Mouse (Mus musculus) embryonic fibroblast, embryonic 13.5 days (primary cell): Measurements from ENCODE around the gene Itga4. TPM values are rescaled to one million over a fixed set of nuclear protein-coding genes. Genes with fewer than 3 reads are reported as not detected.

Experiments
- H3K27ac ChIP-seq: 2 replicates; pipeline ENCODE4 v1.5.1; 2012; ENCODE audit warnings: low read length, control low read depth, inconsistent platforms; ENCODE audit not compliant: insufficient read depth
- H3K4me1 ChIP-seq: 2 replicates; pipeline ENCODE4 v1.6.1; 2011; ENCODE audit warnings: low read length; ENCODE audit not compliant: control insufficient read depth, insufficient read depth
- H3K4me3 ChIP-seq: 2 replicates; pipeline ENCODE4 v1.5.1; 2011; ENCODE audit warnings: mild to moderate bottlenecking, control low read depth, low read length; ENCODE audit not compliant: insufficient read depth
- CTCF ChIP-seq: IDR thresholded peaks from 2 replicates; pipeline ENCODE4 v1.5.1; 2011; ENCODE audit warnings: mild to moderate bottlenecking, control low read depth, low read length, moderate library complexity, borderline replicate concordance; ENCODE audit not compliant: insufficient read depth
- POLR2A ChIP-seq: IDR thresholded peaks from 2 replicates; pipeline ENCODE4 v1.6.1; 2011; ENCODE audit warnings: low read depth, mild to moderate bottlenecking, control low read depth, low read length, moderate library complexity
- polyA plus RNA-seq: library from polyadenylated mRNA; stranded (reverse); fragments of >200 nt; gene quantifications from 2 replicates; pipeline ENCODE4 v1.2.4, GENCODE M21; 2011; ENCODE audit warnings: low read depth; ENCODE audit not compliant: missing spikeins, insufficient read length

Itga4 gene
- polyA plus RNA-seq, 1 experiment, result 11.1 TPM

- Histone ChIP-seq H3K27ac (no peak overlapping the region), H3K4me3 (no peak overlapping the region), H3K4me1 (no peaks in the 10 kb centered on the region)
- TF ChIP-seq CTCF, result no peak
- no peak for TF ChIP-seq POLR2A
Measured at GRCm38 (mm10) chr2:79302398-79302797, 47.2 kb downstream of the Itga4 start.

GRCm38 (mm10) chr2:79307549-79307948 lies 52.3 kb downstream of the Itga4 start:
- Histone ChIP-seq H3K4me3 (no peak overlapping the region), H3K27ac (no peak overlapping the region), H3K4me1 (no peaks in the 10 kb centered on the region)
- TF ChIP-seq CTCF (no peak), POLR2A (no peak)

- TF ChIP-seq CTCF (no peak), POLR2A (no peak)
- no peaks in the 10 kb centered on the region for H3K4me1 ChIP-seq
- no peak overlapping the region for H3K4me3 ChIP-seq
- no peak overlapping the region for H3K27ac ChIP-seq
Measured at GRCm38 (mm10) chr2:79309454-79310118, 54.4 kb downstream of the Itga4 start.

- TF ChIP-seq CTCF (no peak), POLR2A (no peak)
- no peak overlapping the region for H3K27ac ChIP-seq
- H3K4me3 ChIP-seq, result no peak overlapping the region
- no peaks in the 10 kb centered on the region for H3K4me1 ChIP-seq
Measured at GRCm38 (mm10) chr2:79312499-79312898, 57.3 kb downstream of the Itga4 start.

- TF ChIP-seq CTCF, result no peak
- no peak for TF ChIP-seq POLR2A
- no peak overlapping the region for H3K27ac ChIP-seq
- H3K4me1 ChIP-seq, result no peaks in the 10 kb centered on the region
- H3K4me3 ChIP-seq, result no peak overlapping the region
Measured at GRCm38 (mm10) chr2:79315108-79315507, 59.9 kb downstream of the Itga4 start.

- TF ChIP-seq POLR2A (no peak), CTCF (no peak)
- no peak overlapping the region for H3K4me3 ChIP-seq
- no peaks in the 10 kb centered on the region for H3K4me1 ChIP-seq
- no peak overlapping the region for H3K27ac ChIP-seq
Measured at GRCm38 (mm10) chr2:79316182-79316880, 61.1 kb downstream of the Itga4 start.

- no peak overlapping the region for H3K27ac ChIP-seq
- TF ChIP-seq CTCF (no peak), POLR2A (no peak)
- H3K4me3 ChIP-seq, result no peak overlapping the region
- no peaks in the 10 kb centered on the region for H3K4me1 ChIP-seq
Measured at GRCm38 (mm10) chr2:79328079-79328478, 72.9 kb downstream of the Itga4 start.

GRCm38 (mm10) chr2:79334661-79335060 lies 79.4 kb downstream of the Itga4 start:
- Histone ChIP-seq H3K4me3 (no peak overlapping the region), H3K4me1 (no peaks in the 10 kb centered on the region), H3K27ac (no peak overlapping the region)
- TF ChIP-seq POLR2A (no peak), CTCF (no peak)

GRCm38 (mm10) chr2:79336141-79336540 lies 80.9 kb downstream of the Itga4 start:
- no peak overlapping the region for H3K27ac ChIP-seq
- TF ChIP-seq CTCF (no peak), POLR2A (no peak)
- H3K4me3 ChIP-seq, result no peak overlapping the region
- no peaks in the 10 kb centered on the region for H3K4me1 ChIP-seq

- Histone ChIP-seq H3K4me1 (no peaks in the 10 kb centered on the region), H3K4me3 (no peak overlapping the region), H3K27ac (no peak overlapping the region)
- TF ChIP-seq CTCF (no peak), POLR2A (no peak)
Measured at GRCm38 (mm10) chr2:79339003-79339402, 83.8 kb downstream of the Itga4 start.
